Mouse (Mus musculus): ENCODE measurements around the gene Arl6ip6. TPM values are rescaled to one million over a fixed set of nuclear protein-coding genes. Genes with fewer than 3 reads are reported as not detected.

The Arl6ip6 gene
- polyA plus RNA-seq, 1 experiment from 2014 or later: 72.2 TPM

DNA sequence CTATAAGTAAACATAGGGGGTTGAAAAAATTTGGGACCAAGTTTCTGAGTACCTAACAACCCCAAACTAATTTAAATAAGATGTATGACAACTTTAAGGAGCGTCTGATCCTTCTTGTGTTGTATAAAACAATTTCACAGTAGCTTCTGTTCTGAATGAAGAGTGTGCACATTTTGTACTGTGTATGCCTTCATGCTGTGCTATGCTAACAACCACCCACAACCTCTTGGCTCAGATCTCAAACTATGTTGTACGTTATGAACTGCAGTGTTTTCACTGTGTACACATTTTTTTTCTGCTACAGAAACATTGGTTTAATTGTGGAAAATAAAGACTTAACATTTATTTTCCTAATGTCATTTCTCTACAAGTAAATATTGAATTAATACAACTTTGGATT is 65.5 kb downstream of the Arl6ip6 start:
- WGBS: 71% methylated on average over 2 of the region's 2 CpGs
- no peak overlapping the region for H3K4me3 ChIP-seq (ENCODE audit: low read depth, low read length)
- no peak overlapping the region for H3K9ac ChIP-seq (replicated peaks; ENCODE audit: low read length)
- no peak overlapping the region for H3K4me2 ChIP-seq (ENCODE audit: low read depth, low read length)
- no peaks in the 10 kb centered on the region for H3K27me3 ChIP-seq (ENCODE audit: control insufficient read depth, insufficient read depth, low read length)
- H3K36me3 ChIP-seq (replicated peaks; ENCODE audit: control insufficient read depth, insufficient read depth, low read depth, low read length): no peaks in the 10 kb centered on the region
- no peaks in the 10 kb centered on the region for H3K9me3 ChIP-seq (replicated peaks; ENCODE audit: control insufficient read depth, low read length)
- ATAC-seq (replicated peaks; ENCODE audit: insufficient number of reproducible peaks, low FRiP score, low TSS enrichment, low read depth) (no peak), DNase-seq (ENCODE audit: low spot score) (no peak)
- no peak overlapping the region for H3K27ac ChIP-seq (replicated peaks; ENCODE audit: low read depth, low read length)
- no peaks in the 10 kb centered on the region for H3K4me1 ChIP-seq (ENCODE audit: control insufficient read depth, insufficient read depth, low read length)

Other genes with a start within 250 kb of the Arl6ip6 start
- 193 and 204 TPM in 2 replicates for gene Prpf40a, start 442 bp upstream of the Arl6ip6 start, polyA plus RNA-seq (2014; fragmentation: Nextera tagmentation; extraction: Ambion mirVana)

All from embryonic facial prominence, embryonic 11.5 days (tissue).